Mouse (Mus musculus) hindbrain, postnatal 0 days (tissue): ENCODE measurements around the gene Calml3. TPM values are rescaled to one million over a fixed set of nuclear protein-coding genes. Genes with fewer than 3 reads are reported as not detected.

Experiments used
- ATAC-seq: fragments of 200-750 bp; cut with Nextera tagmentation; 2 replicates; pipeline ENCODE4 v1.8.0; 2017; ENCODE audit warnings: mild to moderate bottlenecking, moderate TSS enrichment, moderate library complexity
- DNase-seq: peaks from one replicate; pipeline ENCODE4 v3.0.0-alpha.2; 2015; ENCODE audit warnings: low spot score
- H3K27ac ChIP-seq: fragments of 300-500 bp; sonication (generic); 2 replicates; pipeline ENCODE4 v1.5.1; 2014; ENCODE audit warnings: mild to moderate bottlenecking
- H3K27me3 ChIP-seq: fragments of 300-500 bp; sonication (generic); 2 replicates; pipeline ENCODE4 v1.6.1; 2014; ENCODE audit warnings: low read length, mixed read lengths; ENCODE audit not compliant: insufficient read depth
- H3K36me3 ChIP-seq: fragments of 300-500 bp; sonication (generic); 2 replicates; pipeline ENCODE4 v1.6.1; 2014; ENCODE audit warnings: low read length, mixed read lengths; ENCODE audit not compliant: insufficient read depth
- H3K4me1 ChIP-seq: fragments of 300-500 bp; sonication (generic); 2 replicates; pipeline ENCODE4 v1.6.1; 2014; ENCODE audit warnings: antibody characterized with exemption, low read length, mixed read lengths; ENCODE audit not compliant: insufficient read depth
- H3K4me2 ChIP-seq: fragments of 300-500 bp; sonication (generic); 2 replicates; pipeline ENCODE4 v1.6.1; 2014; ENCODE audit warnings: low read depth, mild to moderate bottlenecking, low read length, moderate library complexity, mixed read lengths
- H3K4me3 ChIP-seq: fragments of 300-500 bp; sonication (generic); 2 replicates; pipeline ENCODE4 v1.5.1; 2014; ENCODE audit warnings: low read length
- H3K9ac ChIP-seq: fragments of 300-500 bp; sonication (generic); replicated peaks from 2 replicates; pipeline ENCODE4 v1.6.1; 2014; ENCODE audit warnings: mild to moderate bottlenecking, low read length, moderate library complexity, mixed read lengths
- H3K9me3 ChIP-seq: fragments of 300-500 bp; sonication (generic); 2 replicates; pipeline ENCODE4 v1.6.1; 2016; ENCODE audit warnings: low read length, mixed read lengths
- CTCF ChIP-seq: IDR thresholded peaks from 2 replicates; pipeline ENCODE4 v1.5.1; 2016; ENCODE audit warnings: antibody characterized with exemption, control low read depth, low read depth
- WGBS: fragments of 180-500 bp; shearing (Covaris S2); extraction: QIAGEN DNeasy Blood & Tissue Kit; methylation state at CpG from one replicate; pipeline ENCODE4 v1.1.7; 2014; 5-methylcytosine and 5-hydroxymethylcytosine counted together
- polyA plus RNA-seq: library from polyadenylated mRNA; unstranded; fragments of >200 nt; fragmentation: Nextera tagmentation; extraction: Ambion mirVana; gene quantifications from 2 replicates; pipeline ENCODE4 v1.2.1, GENCODE M21; 2015
- total RNA-seq: library from RNA; depleted of rRNA; stranded (reverse); fragments of >200 nt; gene quantifications from 2 replicates; pipeline ENCODE4 v1.2.3, GENCODE M21; 2014; rRNA removed

Gene Calml3
- total and polyA plus RNA-seq, 2 experiments from 2014 or later = not detected

DNA sequence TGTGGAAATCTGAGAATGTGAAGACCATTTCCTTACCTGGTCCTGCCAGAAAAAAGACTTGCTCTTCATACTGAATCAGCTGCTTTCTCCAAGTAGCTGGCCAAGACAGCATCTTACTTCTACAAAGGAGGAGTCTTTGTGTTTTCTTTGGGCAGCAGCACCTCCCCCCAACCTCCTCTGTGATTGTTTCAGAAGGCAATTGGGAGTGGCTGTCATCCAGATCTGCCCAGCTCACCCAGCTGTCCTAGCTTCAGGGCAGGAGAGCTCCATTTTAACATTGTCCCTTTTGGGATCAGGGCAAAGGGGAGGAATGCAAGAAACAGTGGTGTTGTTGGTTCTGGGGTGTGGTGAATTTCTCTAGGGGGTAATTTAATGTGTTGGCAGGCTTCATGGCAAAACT, 37.0 kb downstream of the Calml3 start:
- Histone ChIP-seq H3K9me3 (no peaks in the 10 kb centered on the region), H3K4me1 (no peaks in the 10 kb centered on the region), H3K27ac (no peak overlapping the region), H3K4me3 (no peak overlapping the region), H3K36me3 (no peaks in the 10 kb centered on the region), H3K27me3 (no peaks in the 10 kb centered on the region), H3K4me2 (no peak overlapping the region), H3K9ac (no peak overlapping the region)
- ATAC-seq (no peak), DNase-seq (no peak)
- TF ChIP-seq CTCF = no peak

GRCm38 (mm10) chr13:3765781-3766180, 38.3 kb downstream of the Calml3 start:
- Histone ChIP-seq H3K9ac (no peak overlapping the region), H3K4me2 (no peak overlapping the region), H3K27me3 (no peaks in the 10 kb centered on the region), H3K36me3 (no peaks in the 10 kb centered on the region), H3K4me3 (no peak overlapping the region), H3K9me3 (no peaks in the 10 kb centered on the region), H3K4me1 (no peaks in the 10 kb centered on the region), H3K27ac (no peak overlapping the region)
- ATAC-seq = no peak
- TF ChIP-seq CTCF = no peak
- 88% methylated on average over 4 of the region's 4 CpGs for WGBS
- DNase-seq = no peak

GRCm38 (mm10) chr13:3761131-3761530, 43.0 kb downstream of the Calml3 start:
- Histone ChIP-seq H3K27ac (no peak overlapping the region), H3K9ac (no peak overlapping the region), H3K36me3 (no peaks in the 10 kb centered on the region), H3K4me3 (no peak overlapping the region), H3K27me3 (no peaks in the 10 kb centered on the region), H3K4me2 (no peak overlapping the region), H3K4me1 (no peaks in the 10 kb centered on the region), H3K9me3 (no peaks in the 10 kb centered on the region)
- no peak for ATAC-seq
- no peak for TF ChIP-seq CTCF
- no peak for DNase-seq
- WGBS = 86% methylated on average over 4 of the region's 4 CpGs

GRCm38 (mm10) chr13:3758347-3758746, 45.8 kb downstream of the Calml3 start:
- DNase-seq (no peak), ATAC-seq (no peak)
- no peaks in the 10 kb centered on the region for H3K27me3 ChIP-seq
- no peak overlapping the region for H3K27ac ChIP-seq
- TF ChIP-seq CTCF = no peak
- H3K9me3 ChIP-seq = no peaks in the 10 kb centered on the region
- no peaks in the 10 kb centered on the region for H3K36me3 ChIP-seq
- no peak overlapping the region for H3K4me3 ChIP-seq
- H3K9ac ChIP-seq = no peak overlapping the region
- no peak overlapping the region for H3K4me2 ChIP-seq
- no peaks in the 10 kb centered on the region for H3K4me1 ChIP-seq
- WGBS = 90% methylated on average over 2 of the region's 2 CpGs

DNA sequence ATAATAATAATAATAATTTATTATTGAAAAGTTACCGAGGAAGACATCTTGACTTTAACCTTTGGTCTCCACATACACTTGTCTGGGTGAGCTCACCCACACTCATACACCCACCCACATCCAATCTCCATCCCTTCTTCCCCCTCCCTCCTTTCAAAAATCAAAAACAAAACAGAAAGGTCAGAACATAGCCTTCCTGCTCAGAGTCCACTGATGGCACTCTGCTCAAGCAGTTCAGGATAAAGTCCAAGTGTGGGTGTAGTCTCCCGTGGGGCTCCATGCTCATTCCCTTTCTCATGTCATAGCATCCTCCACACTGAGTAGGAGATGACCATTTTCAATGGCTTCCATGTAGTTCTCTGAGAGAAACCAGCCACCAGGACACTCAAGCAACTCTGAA, 50.8 kb downstream of the Calml3 start:
- DNase-seq (no peak), ATAC-seq (no peak)
- no peaks in the 10 kb centered on the region for H3K27me3 ChIP-seq
- H3K9me3 ChIP-seq = no peaks in the 10 kb centered on the region
- no peak overlapping the region for H3K27ac ChIP-seq
- H3K4me2 ChIP-seq = no peak overlapping the region
- H3K36me3 ChIP-seq = no peaks in the 10 kb centered on the region
- H3K4me1 ChIP-seq = no peaks in the 10 kb centered on the region
- H3K9ac ChIP-seq = no peak overlapping the region
- TF ChIP-seq CTCF = no peak
- no peak overlapping the region for H3K4me3 ChIP-seq
- 88% methylated on average over 2 of the region's 2 CpGs for WGBS

Other genes with a start within 250 kb of the Calml3 start
- 25.4 and 36.7 TPM in 2 replicates for gene Fam208b, start 193.2 kb downstream of the Calml3 start, total RNA-seq
- 8.4 and 9.9 TPM in 2 replicates for gene Fam208b, start 193.2 kb downstream of the Calml3 start, polyA plus RNA-seq
- 16.6 and 17.3 TPM in 2 replicates for gene Asb13, start 170.3 kb downstream of the Calml3 start, total RNA-seq
- gene Asb13, start 170.3 kb downstream of the Calml3 start, polyA plus RNA-seq = 14.1 and 16.5 TPM in 2 replicates
- gene Calm4, start 33.4 kb upstream of the Calml3 start, total RNA-seq = not detected in 2 replicates
- 0.16 TPM in 1 of 2 replicates, not detected in the other for gene Calm4, start 33.4 kb upstream of the Calml3 start, polyA plus RNA-seq
- gene Calm5, start 49.9 kb upstream of the Calml3 start, total RNA-seq = not detected in 2 replicates
- not detected in 2 replicates for gene Calm5, start 49.9 kb upstream of the Calml3 start, polyA plus RNA-seq
- 11.7 and 12.1 TPM in 2 replicates for gene Net1, start 113.9 kb upstream of the Calml3 start, total RNA-seq
- 12.7 and 12.8 TPM in 2 replicates for gene Net1, start 113.9 kb upstream of the Calml3 start, polyA plus RNA-seq
- not detected in 2 replicates for gene Tubal3, start 114.0 kb upstream of the Calml3 start, total RNA-seq
- gene Tubal3, start 114.0 kb upstream of the Calml3 start, polyA plus RNA-seq = not detected in 2 replicates
- 0.18 TPM in 1 of 2 replicates, not detected in the other for gene Ucn3, start 141.0 kb upstream of the Calml3 start, total RNA-seq
- 0.29 and 0.55 TPM in 2 replicates for gene Ucn3, start 141.0 kb upstream of the Calml3 start, polyA plus RNA-seq
- gene Akr1c14, start 244.7 kb upstream of the Calml3 start, total RNA-seq = 0.93 and 1.7 TPM in 2 replicates
- gene Akr1c14, start 244.7 kb upstream of the Calml3 start, polyA plus RNA-seq = 0.83 and 1.4 TPM in 2 replicates